Mouse (Mus musculus) midbrain, postnatal 0 days (tissue): ENCODE results near the gene Ccdc80. TPM values are rescaled to one million over a fixed set of nuclear protein-coding genes. Genes with fewer than 3 reads are reported as not detected.
A peak's percentile ranks its signal among the peaks of the same experiment; 100 is the strongest.

ENCODE experiments used
- ATAC-seq: fragments of 200-750 bp; cut with Nextera tagmentation; 2 replicates; pipeline ENCODE4 v1.8.0; 2017; ENCODE audit warnings: moderate number of reproducible peaks, mild to moderate bottlenecking, moderate TSS enrichment, moderate library complexity; ENCODE audit not compliant: low FRiP score
- DNase-seq: peaks from one replicate; pipeline ENCODE4 v3.0.0-alpha.2; 2015; ENCODE audit warnings: low spot score
- H3K27ac ChIP-seq: fragments of 300-500 bp; sonication (generic); 2 replicates; pipeline ENCODE4 v1.5.1; 2014; ENCODE audit warnings: low read depth, mild to moderate bottlenecking, low read length, mixed read lengths
- H3K27me3 ChIP-seq: fragments of 300-500 bp; sonication (generic); 2 replicates; pipeline ENCODE4 v1.6.1; 2014; ENCODE audit warnings: low read length, control low read depth, mixed read lengths; ENCODE audit not compliant: insufficient read depth
- H3K36me3 ChIP-seq: fragments of 300-500 bp; sonication (generic); 2 replicates; pipeline ENCODE4 v1.6.1; 2014; ENCODE audit warnings: low read length, control low read depth, mixed read lengths; ENCODE audit not compliant: insufficient read depth
- H3K4me1 ChIP-seq: fragments of 300-500 bp; sonication (generic); 2 replicates; pipeline ENCODE4 v1.6.1; 2014; ENCODE audit warnings: mild to moderate bottlenecking, control low read depth, antibody characterized with exemption, low read length, mixed read lengths; ENCODE audit not compliant: insufficient read depth
- H3K4me2 ChIP-seq: fragments of 300-500 bp; sonication (generic); 2 replicates; pipeline ENCODE4 v1.6.1; 2014; ENCODE audit warnings: low read depth, mild to moderate bottlenecking, low read length, mixed read lengths; ENCODE audit not compliant: poor library complexity, severe bottlenecking
- H3K4me3 ChIP-seq: fragments of 300-500 bp; sonication (generic); 2 replicates; pipeline ENCODE4 v1.5.1; 2014; ENCODE audit warnings: low read depth, mild to moderate bottlenecking, low read length, moderate library complexity
- H3K9ac ChIP-seq: fragments of 300-500 bp; sonication (generic); replicated peaks from 2 replicates; pipeline ENCODE4 v1.6.1; 2014; ENCODE audit warnings: mild to moderate bottlenecking, low read length, moderate library complexity, mixed read lengths; ENCODE audit not compliant: poor library complexity, severe bottlenecking
- H3K9me3 ChIP-seq: fragments of 300-500 bp; sonication (generic); 2 replicates; pipeline ENCODE4 v1.6.1; 2016; ENCODE audit warnings: low read length, control low read depth
- CTCF ChIP-seq: IDR thresholded peaks from 2 replicates; pipeline ENCODE4 v1.5.1; 2016; ENCODE audit warnings: antibody characterized with exemption, mild to moderate bottlenecking
- WGBS: fragments of 180-500 bp; shearing (Covaris S2); extraction: QIAGEN DNeasy Blood & Tissue Kit; methylation state at CpG from one replicate; pipeline ENCODE4 v1.1.7; 2014; 5-methylcytosine and 5-hydroxymethylcytosine counted together
- polyA plus RNA-seq: library from polyadenylated mRNA; unstranded; fragments of >200 nt; fragmentation: Nextera tagmentation; extraction: Ambion mirVana; gene quantifications from 2 replicates; pipeline ENCODE4 v1.2.1, GENCODE M21; 2015
- total RNA-seq: library from RNA; depleted of rRNA; stranded (reverse); fragments of >200 nt; gene quantifications from 2 replicates; pipeline ENCODE4 v1.2.3, GENCODE M21; 2014; rRNA removed

The Ccdc80 gene
- total and polyA plus RNA-seq, 2 experiments from 2014 or later = 5.5 to 9.5 TPM

DNA sequence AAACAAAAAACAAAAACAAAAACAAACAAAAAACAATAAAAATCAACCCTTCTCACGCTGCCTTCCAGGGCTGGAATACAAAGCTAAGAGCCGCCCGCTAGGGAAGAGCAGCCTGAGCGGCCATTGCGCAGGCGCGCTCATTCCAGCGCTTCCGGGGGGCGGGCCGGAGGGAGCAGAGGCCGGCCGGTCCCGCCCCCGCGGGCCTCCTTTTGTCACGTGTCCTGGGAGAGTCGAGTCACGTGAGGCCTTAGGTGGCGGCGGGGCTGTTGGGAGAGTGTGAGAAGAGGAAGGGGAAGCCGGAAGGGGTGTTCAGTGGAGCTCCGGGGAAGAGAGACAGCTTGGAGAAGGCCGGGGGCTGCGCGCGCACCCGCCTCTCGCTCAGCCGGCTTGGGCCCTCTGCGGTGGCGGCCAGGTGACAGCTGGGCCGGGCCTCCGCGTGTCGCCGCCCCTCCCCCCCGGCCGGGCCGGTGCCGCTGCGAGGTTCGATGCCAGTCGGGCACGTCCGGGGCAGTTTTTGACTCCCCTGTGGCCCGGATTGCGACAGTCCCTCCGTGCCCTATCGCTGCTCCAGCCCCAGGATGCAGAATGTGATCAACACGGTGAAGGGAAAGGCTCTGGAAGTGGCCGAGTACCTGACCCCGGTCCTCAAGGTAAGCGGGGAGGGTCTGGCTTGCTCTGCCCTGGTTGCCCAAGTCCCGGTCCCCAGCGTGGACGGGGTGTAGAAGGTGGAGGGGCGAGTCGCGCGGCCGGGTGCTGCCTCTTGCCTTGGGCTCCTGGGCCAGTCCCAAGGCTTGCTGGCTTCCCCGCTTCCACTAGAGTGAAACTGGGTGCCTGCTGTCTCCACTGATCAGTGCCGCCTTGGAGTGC, 65.6 kb downstream of the Ccdc80 start, which contains the start of the genes Slc35a5 and Atg3:
TSS of gene Slc35a5 (minus strand) at position 185 of the 867 bp plus-strand sequence.
TSS of gene Atg3 (plus strand) at position 264 of the 867 bp plus-strand sequence.
- Histone ChIP-seq H3K27ac (peak within 1 kb of the TSS; percentile 93), H3K9me3 (no peaks in the 10 kb centered on the region), H3K4me3 (peak within 1 kb of the TSS; percentile 95), H3K4me2 (peak within 1 kb of the TSS; percentile 78), H3K4me1 (peaks cover 8% of the 10 kb centered on the region; the same call in 1 of the 2 replicates), H3K9ac (peak within 1 kb of the TSS; percentile 93), H3K36me3 (peaks cover 6% of the 10 kb centered on the region; the same call in 1 of the 2 replicates), H3K27me3 (no peaks in the 10 kb centered on the region)
- ATAC-seq = peak; percentile 98
- under 1% methylated on average over 57 of the region's 64 CpGs for WGBS
- no peak; the same call in 1 of the 2 replicates for TF ChIP-seq CTCF
- DNase-seq = peak; percentile 99

DNA sequence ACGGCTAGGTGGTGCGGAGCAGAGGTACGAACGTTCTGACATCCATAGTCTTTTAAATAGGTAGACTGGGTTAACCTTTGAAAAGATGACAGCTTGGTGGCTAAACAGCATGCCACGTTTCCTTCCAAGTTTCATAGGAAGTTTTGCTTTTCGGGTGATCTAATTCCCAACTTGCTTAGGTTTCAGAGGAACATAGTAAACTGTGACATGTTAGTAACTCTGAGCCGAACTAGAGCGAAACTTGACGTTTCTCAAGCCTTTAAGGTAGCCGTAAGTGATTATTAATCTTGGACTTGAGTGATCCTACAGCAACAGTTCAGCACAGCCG, 66.2 kb downstream of the Ccdc80 start:
- Histone ChIP-seq H3K27me3 (no peaks in the 10 kb centered on the region), H3K9ac (peak overlapping the region; percentile 93), H3K4me3 (peak overlapping the region; percentile 95), H3K27ac (peak overlapping the region; percentile 93), H3K36me3 (peaks cover 6% of the 10 kb centered on the region; the same call in 1 of the 2 replicates), H3K4me1 (peaks cover 8% of the 10 kb centered on the region; the same call in 1 of the 2 replicates), H3K4me2 (peak overlapping the region; percentile 78), H3K9me3 (no peaks in the 10 kb centered on the region)
- ATAC-seq (no peak), DNase-seq (no peak)
- WGBS = 7% methylated on average over 11 of the region's 11 CpGs
- no peak for TF ChIP-seq CTCF

Other genes starting within 250 kb of the Ccdc80 start
- 0.22 TPM in 1 of 2 replicates, not detected in the other for gene Cd200r2, start 226.3 kb upstream of the Ccdc80 start, total RNA-seq
- gene Cd200r2, start 226.3 kb upstream of the Ccdc80 start, polyA plus RNA-seq = not detected in 2 replicates
- not detected in 2 replicates for gene Cd200r3, start 149.7 kb upstream of the Ccdc80 start, total RNA-seq
- not detected in 2 replicates for gene Cd200r3, start 149.7 kb upstream of the Ccdc80 start, polyA plus RNA-seq
- gene Slc35a5, start 65.3 kb downstream of the Ccdc80 start, total RNA-seq = 31.4 and 35.0 TPM in 2 replicates
- gene Slc35a5, start 65.3 kb downstream of the Ccdc80 start, polyA plus RNA-seq = 30.3 and 34.2 TPM in 2 replicates
- 15.4 and 20.5 TPM in 2 replicates for gene Atg3, start 65.4 kb downstream of the Ccdc80 start, total RNA-seq
- 45.2 and 46.3 TPM in 2 replicates for gene Atg3, start 65.4 kb downstream of the Ccdc80 start, polyA plus RNA-seq
- gene Btla, start 130.9 kb downstream of the Ccdc80 start, total RNA-seq = 0.52 TPM in 1 of 2 replicates, not detected in the other
- gene Btla, start 130.9 kb downstream of the Ccdc80 start, polyA plus RNA-seq = 0.12 and 0.21 TPM in 2 replicates